Mouse (Mus musculus): ENCODE results near the gene Calhm1.

GRCm38 (mm10) chr19:47186514-47187275 is 42.6 kb upstream of the Calhm1 start:
- no peak for TF ChIP-seq CTCF (IDR thresholded peaks at IDR 0.05; ENCODE audit: borderline replicate concordance, extremely low read depth, insufficient read depth, insufficient read length)
- TF ChIP-seq POLR2A (IDR thresholded peaks at IDR 0.05; ENCODE audit: borderline replicate concordance, extremely low read depth, insufficient read depth, insufficient read length, poor library complexity, severe bottlenecking) = no peak
